Mouse (Mus musculus): Measurements from ENCODE around the gene Sspn. TPM values are rescaled to one million over a fixed set of nuclear protein-coding genes. Genes with fewer than 3 reads are reported as not detected.

Gene Sspn
- polyA plus RNA-seq (2014; fragmentation: Nextera tagmentation; extraction: Ambion mirVana), result 1.9 and 2.2 TPM in 2 replicates

GRCm38 (mm10) chr6:145931341-145931740 is at the start of gene Sspn:
TSS of gene Sspn (plus strand) at chr6:145931641.
- no peak for ATAC-seq

GRCm38 (mm10) chr6:145883010-145883409 is 48.4 kb upstream of the Sspn start:
- ATAC-seq, result no peak
- no peak overlapping the region for H3K4me3 ChIP-seq (ENCODE audit: low read depth, low read length)
- no peak overlapping the region for H3K9ac ChIP-seq (ENCODE audit: low read length)
- H3K27me3 ChIP-seq (replicated peaks; ENCODE audit: control insufficient read depth, insufficient read depth, low read length), result no peaks in the 10 kb centered on the region
- H3K9me3 ChIP-seq (replicated peaks; ENCODE audit: control insufficient read depth, low read length), result no peaks in the 10 kb centered on the region
- no peak overlapping the region for H3K27ac ChIP-seq (ENCODE audit: low read depth, low read length)
- DNase-seq (ENCODE audit: low spot score), result no peak
- H3K36me3 ChIP-seq (ENCODE audit: control insufficient read depth, insufficient read depth, low read length), result no peaks in the 10 kb centered on the region
- WGBS, result 89% methylated on average over 1 of the region's 1 CpGs
- no peak overlapping the region for H3K4me2 ChIP-seq (ENCODE audit: low read length)
- no peaks in the 10 kb centered on the region for H3K4me1 ChIP-seq (ENCODE audit: control insufficient read depth, insufficient read depth, low read length)

More at GRCm38 (mm10) chr6:145931341-145931740, at the start of gene Sspn:
- Histone ChIP-seq H3K27ac (ENCODE audit: low read depth, low read length) (no peak within 1 kb of the TSS), H3K4me3 (ENCODE audit: low read depth, low read length) (no peak within 1 kb of the TSS), H3K27me3 (replicated peaks; ENCODE audit: control insufficient read depth, insufficient read depth, low read length) (no peaks in the 10 kb centered on the region), H3K9ac (ENCODE audit: low read length) (no peak within 1 kb of the TSS), H3K36me3 (ENCODE audit: control insufficient read depth, insufficient read depth, low read length) (no peaks in the 10 kb centered on the region), H3K4me2 (ENCODE audit: low read length) (no peak within 1 kb of the TSS), H3K4me1 (ENCODE audit: control insufficient read depth, insufficient read depth, low read length) (peaks cover 6% of the 10 kb centered on the region), H3K9me3 (replicated peaks; ENCODE audit: control insufficient read depth, low read length) (no peaks in the 10 kb centered on the region)
- WGBS, result 63% methylated on average over 3 of the region's 3 CpGs
- DNase-seq (ENCODE audit: low spot score), result no peak

- no peaks in the 10 kb centered on the region for H3K9me3 ChIP-seq (replicated peaks; ENCODE audit: control insufficient read depth, low read length)
- no peak overlapping the region for H3K4me2 ChIP-seq (ENCODE audit: low read length)
- H3K4me1 ChIP-seq (ENCODE audit: control insufficient read depth, insufficient read depth, low read length), result no peaks in the 10 kb centered on the region
- DNase-seq (ENCODE audit: low spot score) (no peak), ATAC-seq (no peak)
- no peaks in the 10 kb centered on the region for H3K36me3 ChIP-seq (ENCODE audit: control insufficient read depth, insufficient read depth, low read length)
- no peak overlapping the region for H3K9ac ChIP-seq (ENCODE audit: low read length)
- 89% methylated on average over 4 of the region's 4 CpGs for WGBS
- H3K4me3 ChIP-seq (ENCODE audit: low read depth, low read length), result no peak overlapping the region
- H3K27me3 ChIP-seq (replicated peaks; ENCODE audit: control insufficient read depth, insufficient read depth, low read length), result no peaks in the 10 kb centered on the region
- H3K27ac ChIP-seq (ENCODE audit: low read depth, low read length), result no peak overlapping the region
Measured at GRCm38 (mm10) chr6:145883668-145884067, 47.8 kb upstream of the Sspn start.

- WGBS, result 89% methylated on average over 4 of the region's 4 CpGs
- DNase-seq (ENCODE audit: low spot score), result no peak
- Histone ChIP-seq H3K9me3 (replicated peaks; ENCODE audit: control insufficient read depth, low read length) (no peaks in the 10 kb centered on the region), H3K4me2 (ENCODE audit: low read length) (no peak overlapping the region), H3K9ac (ENCODE audit: low read length) (no peak overlapping the region), H3K4me3 (ENCODE audit: low read depth, low read length) (no peak overlapping the region), H3K4me1 (ENCODE audit: control insufficient read depth, insufficient read depth, low read length) (no peaks in the 10 kb centered on the region), H3K27me3 (replicated peaks; ENCODE audit: control insufficient read depth, insufficient read depth, low read length) (no peaks in the 10 kb centered on the region), H3K36me3 (ENCODE audit: control insufficient read depth, insufficient read depth, low read length) (no peaks in the 10 kb centered on the region), H3K27ac (ENCODE audit: low read depth, low read length) (no peak overlapping the region)
- ATAC-seq, result no peak
Measured at GRCm38 (mm10) chr6:145885069-145885468, 46.4 kb upstream of the Sspn start.

- Histone ChIP-seq H3K27me3 (replicated peaks; ENCODE audit: control insufficient read depth, insufficient read depth, low read length) (no peaks in the 10 kb centered on the region), H3K4me2 (ENCODE audit: low read length) (no peak overlapping the region), H3K9me3 (replicated peaks; ENCODE audit: control insufficient read depth, low read length) (no peaks in the 10 kb centered on the region), H3K36me3 (ENCODE audit: control insufficient read depth, insufficient read depth, low read length) (no peaks in the 10 kb centered on the region), H3K27ac (ENCODE audit: low read depth, low read length) (no peak overlapping the region), H3K4me1 (ENCODE audit: control insufficient read depth, insufficient read depth, low read length) (no peaks in the 10 kb centered on the region), H3K9ac (ENCODE audit: low read length) (no peak overlapping the region), H3K4me3 (ENCODE audit: low read depth, low read length) (no peak overlapping the region)
- ATAC-seq (no peak), DNase-seq (ENCODE audit: low spot score) (no peak)
- 73% methylated on average over 8 of the region's 8 CpGs for WGBS
Measured at GRCm38 (mm10) chr6:145886277-145886676, 45.2 kb upstream of the Sspn start.

GRCm38 (mm10) chr6:145887719-145888118 is 43.7 kb upstream of the Sspn start:
- H3K27me3 ChIP-seq (replicated peaks; ENCODE audit: control insufficient read depth, insufficient read depth, low read length), result no peaks in the 10 kb centered on the region
- H3K9me3 ChIP-seq (replicated peaks; ENCODE audit: control insufficient read depth, low read length), result no peaks in the 10 kb centered on the region
- WGBS, result 72% methylated on average over 6 of the region's 6 CpGs
- no peak overlapping the region for H3K27ac ChIP-seq (ENCODE audit: low read depth, low read length)
- no peak overlapping the region for H3K9ac ChIP-seq (ENCODE audit: low read length)
- no peak overlapping the region for H3K4me2 ChIP-seq (ENCODE audit: low read length)
- no peaks in the 10 kb centered on the region for H3K4me1 ChIP-seq (ENCODE audit: control insufficient read depth, insufficient read depth, low read length)
- no peaks in the 10 kb centered on the region for H3K36me3 ChIP-seq (ENCODE audit: control insufficient read depth, insufficient read depth, low read length)
- no peak for DNase-seq (ENCODE audit: low spot score)
- no peak overlapping the region for H3K4me3 ChIP-seq (ENCODE audit: low read depth, low read length)
- ATAC-seq, result no peak

GRCm38 (mm10) chr6:145891951-145892350 is 39.5 kb upstream of the Sspn start:
- DNase-seq (ENCODE audit: low spot score) (no peak), ATAC-seq (no peak)
- Histone ChIP-seq H3K9ac (ENCODE audit: low read length) (no peak overlapping the region), H3K36me3 (ENCODE audit: control insufficient read depth, insufficient read depth, low read length) (no peaks in the 10 kb centered on the region), H3K4me1 (ENCODE audit: control insufficient read depth, insufficient read depth, low read length) (no peaks in the 10 kb centered on the region), H3K9me3 (replicated peaks; ENCODE audit: control insufficient read depth, low read length) (no peaks in the 10 kb centered on the region), H3K27me3 (replicated peaks; ENCODE audit: control insufficient read depth, insufficient read depth, low read length) (no peaks in the 10 kb centered on the region), H3K4me2 (ENCODE audit: low read length) (no peak overlapping the region), H3K27ac (ENCODE audit: low read depth, low read length) (no peak overlapping the region), H3K4me3 (ENCODE audit: low read depth, low read length) (no peak overlapping the region)
- WGBS, result 85% methylated on average over 11 of the region's 11 CpGs

- DNase-seq (ENCODE audit: low spot score) (no peak), ATAC-seq (no peak)
- H3K4me3 ChIP-seq (ENCODE audit: low read depth, low read length), result no peak overlapping the region
- no peaks in the 10 kb centered on the region for H3K27me3 ChIP-seq (replicated peaks; ENCODE audit: control insufficient read depth, insufficient read depth, low read length)
- no peak overlapping the region for H3K9ac ChIP-seq (ENCODE audit: low read length)
- no peaks in the 10 kb centered on the region for H3K4me1 ChIP-seq (ENCODE audit: control insufficient read depth, insufficient read depth, low read length)
- no peaks in the 10 kb centered on the region for H3K9me3 ChIP-seq (replicated peaks; ENCODE audit: control insufficient read depth, low read length)
- H3K4me2 ChIP-seq (ENCODE audit: low read length), result no peak overlapping the region
- 94% methylated on average over 20 of the region's 20 CpGs for WGBS
- no peak overlapping the region for H3K27ac ChIP-seq (ENCODE audit: low read depth, low read length)
- H3K36me3 ChIP-seq (ENCODE audit: control insufficient read depth, insufficient read depth, low read length), result no peaks in the 10 kb centered on the region
Measured at GRCm38 (mm10) chr6:145892381-145893265, 38.8 kb upstream of the Sspn start.

GRCm38 (mm10) chr6:145893366-145894021 is 37.9 kb upstream of the Sspn start:
- Histone ChIP-seq H3K9me3 (replicated peaks; ENCODE audit: control insufficient read depth, low read length) (no peaks in the 10 kb centered on the region), H3K9ac (ENCODE audit: low read length) (no peak overlapping the region), H3K27ac (ENCODE audit: low read depth, low read length) (no peak overlapping the region), H3K4me3 (ENCODE audit: low read depth, low read length) (no peak overlapping the region), H3K4me1 (ENCODE audit: control insufficient read depth, insufficient read depth, low read length) (no peaks in the 10 kb centered on the region), H3K27me3 (replicated peaks; ENCODE audit: control insufficient read depth, insufficient read depth, low read length) (no peaks in the 10 kb centered on the region), H3K4me2 (ENCODE audit: low read length) (no peak overlapping the region), H3K36me3 (ENCODE audit: control insufficient read depth, insufficient read depth, low read length) (no peaks in the 10 kb centered on the region)
- DNase-seq (ENCODE audit: low spot score), result no peak
- 83% methylated on average over 13 of the region's 13 CpGs for WGBS
- no peak for ATAC-seq
